In genomic region chr7:19564455-19564854, GRCm38 (mm10) we compare ENCODE assay signal across 12 mouse cellular contexts. TPM values are rescaled to one million over a fixed set of nuclear protein-coding genes. Genes with fewer than 3 reads are reported as not detected.
DNase-seq lines count a peak whose midpoint lies in the region; ATAC-seq and TF ChIP-seq lines count a peak whose summit lies in the region.
"Had no signal": no experiment of that assay in that cellular context is flagged by ENCODE, and none has a peak within 500 bp of the region (broad histone marks: within the 10 kb centered on the region; RNA-seq: fewer than 3 reads in every experiment).

No protein-coding gene starts in this region.

- no peak for TF ChIP-seq POLR2A in testis, adult 2 months (IDR thresholded peaks at IDR 0.05; ENCODE audit: control insufficient read depth, low read depth, low read length)
- no peak for TF ChIP-seq POLR2A in bone marrow macrophage, adult 2 months (IDR thresholded peaks at IDR 0.05; ENCODE audit: borderline replicate concordance, low read depth, low read length)

- H3K27ac ChIP-seq in heart, postnatal 0 days (ENCODE audit: low read depth): no peak overlapping the region
- no peak overlapping the region for H3K27ac ChIP-seq in testis, adult 2 months (ENCODE audit: control insufficient read depth, insufficient read depth, low read depth, low read length)
- H3K27ac ChIP-seq in bone marrow macrophage, adult 2 months (ENCODE audit: insufficient read depth, low read depth, low read length): no peak overlapping the region
- H3K27ac ChIP-seq: limb, embryonic 15.5 days had no signal

- 89% methylated on average over 4 of the region's 4 CpGs for WGBS in heart, postnatal 0 days

- H3K27me3 ChIP-seq in heart, postnatal 0 days (ENCODE audit: control insufficient read depth, insufficient read depth, low read length): no peaks in the 10 kb centered on the region
- H3K27me3 ChIP-seq in testis, adult 2 months (ENCODE audit: control insufficient read depth, insufficient read depth, low read length): no peaks in the 10 kb centered on the region
- no peaks in the 10 kb centered on the region for H3K27me3 ChIP-seq in splenic B cell, adult 2 months (ENCODE audit: control insufficient read depth, insufficient read depth, low read length, poor library complexity, severe bottlenecking)
- H3K27me3 ChIP-seq: hindbrain, embryonic 12.5 days; limb, embryonic 15.5 days had no signal

- 0 out of 2 replicates have a peak, but pooled peaks have one; percentile 11 for TF ChIP-seq CTCF in heart, postnatal 0 days (IDR thresholded peaks at IDR 0.05; ENCODE audit: low read depth)
- peak; percentile 14; the same call in 1 of the 2 replicates for TF ChIP-seq CTCF in testis, adult 2 months (IDR thresholded peaks at IDR 0.05; ENCODE audit: control insufficient read depth, insufficient read depth, insufficient replicate concordance, low read depth, low read length)
- TF ChIP-seq CTCF in bone marrow macrophage, adult 2 months (IDR thresholded peaks at IDR 0.05; ENCODE audit: low read depth, low read length): 0 out of 2 replicates have a peak, but pooled peaks have one; percentile 8

- intact Hi-C loops in heart, postnatal 36 days (cut with DNase I): loop anchor here (5.0 kb wide), 1 partner anchor 107 kb away; the partner anchor contains the start of gene Mark4

- no peaks in the 10 kb centered on the region for H3K9me3 ChIP-seq in heart, postnatal 0 days (replicated peaks; ENCODE audit: control insufficient read depth, low read length)
- H3K9me3 ChIP-seq: hindbrain, embryonic 12.5 days had no signal

- no peak for DNase-seq in heart, postnatal 0 days (ENCODE audit: low spot score)
- no peak for DNase-seq in heart, postnatal 36 days
- no peak for DNase-seq in testis, postnatal 10 days (ENCODE audit: low spot score)
- peak; percentile 52 for DNase-seq in splenic B cell, adult 2 months (ENCODE audit: low read depth, low spot score)
- no peak for DNase-seq in adrenal gland, adult 18-20 months (ENCODE audit: low spot score in 2 of 2)
- DNase-seq in MN1 (ENCODE audit: low spot score): no peak
- DNase-seq: cerebellum, adult 8-10 months; gastrocnemius, postnatal 36 days had no signal

- H3K4me2 ChIP-seq in heart, postnatal 0 days (ENCODE audit: low read depth, low read length): no peak overlapping the region
- H3K4me2 ChIP-seq: limb, embryonic 15.5 days had no signal

- no peak for ATAC-seq in heart, postnatal 0 days (ENCODE audit: insufficient read depth, low read depth)

- TF ChIP-seq EP300 in heart, postnatal 0 days (IDR thresholded peaks at IDR 0.05; ENCODE audit: low read depth): no peak

- peaks cover 28% of the 10 kb centered on the region for H3K36me3 ChIP-seq in heart, postnatal 0 days (replicated peaks; ENCODE audit: control insufficient read depth, insufficient read depth, low read length)
- no peaks in the 10 kb centered on the region for H3K36me3 ChIP-seq in testis, adult 2 months (ENCODE audit: control insufficient read depth, insufficient read depth, low read length)
- peaks cover 8% of the 10 kb centered on the region for H3K36me3 ChIP-seq in splenic B cell, adult 2 months (ENCODE audit: control insufficient read depth, insufficient read depth, low read length, poor library complexity, severe bottlenecking)

- H3K4me3 ChIP-seq in heart, postnatal 0 days (ENCODE audit: low read depth, low read length): no peak overlapping the region
- H3K4me3 ChIP-seq in testis, adult 2 months (ENCODE audit: control insufficient read depth, low read depth, low read length): no peak overlapping the region
- H3K4me3 ChIP-seq in bone marrow macrophage, adult 2 months (ENCODE audit: insufficient read depth, low read length): no peak overlapping the region
- H3K4me3 ChIP-seq: hindbrain, embryonic 12.5 days; limb, embryonic 15.5 days had no signal

- H3K4me1 ChIP-seq in heart, postnatal 0 days (ENCODE audit: control insufficient read depth, insufficient read depth): peaks cover 15% of the 10 kb centered on the region; the same call in 1 of the 2 replicates
- peaks cover 15% of the 10 kb centered on the region for H3K4me1 ChIP-seq in testis, adult 2 months (ENCODE audit: control insufficient read depth, insufficient read depth, low read length)
- peaks cover 7% of the 10 kb centered on the region for H3K4me1 ChIP-seq in bone marrow macrophage, adult 2 months (ENCODE audit: control insufficient read depth, insufficient read depth, low read length)

- H3K9ac ChIP-seq in heart, postnatal 0 days (replicated peaks; ENCODE audit: low read depth, low read length): no peak overlapping the region
- H3K9ac ChIP-seq: hindbrain, embryonic 12.5 days; limb, embryonic 15.5 days had no signal

RNA-seq across cellular contexts. Expression of gene Ppp1r37, which starts 1.6 kb away (rescaled TPM):
- total RNA-seq in heart, postnatal 0 days (2014; rRNA removed; ENCODE audit: low replicate concordance): 40.6 and 53.3 TPM in 2 replicates
- polyA plus RNA-seq in heart, postnatal 0 days (2015; fragmentation: Nextera tagmentation; extraction: Ambion mirVana): 11.4 and 12.6 TPM in 2 replicates
- total RNA-seq in heart, postnatal 36 days (2021): 10 to 100 TPM; 56.0 to 59.3 TPM
- polyA plus RNA-seq in testis, adult 2 months (2012; rRNA removed): 37.3 and 48.4 TPM in 2 replicates
- polyA plus RNA-seq in bone marrow macrophage, adult 2 months (2012; ENCODE audit: insufficient read depth, insufficient read length, missing spikeins): 19.3 and 25.7 TPM in 2 replicates
- 10 to 100 TPM; 72.8 to 73.6 TPM for total RNA-seq in adrenal gland, adult 18-20 months (2021)

RNA-seq across cellular contexts. Expression of gene Zfp296, which starts 12.6 kb away (rescaled TPM):
- total RNA-seq in heart, postnatal 0 days (2014; rRNA removed; ENCODE audit: low replicate concordance): 0.12 and 3.6 TPM in 2 replicates
- polyA plus RNA-seq in heart, postnatal 0 days (2015; fragmentation: Nextera tagmentation; extraction: Ambion mirVana): 0.12 and 0.15 TPM in 2 replicates
- under 1 TPM in 1 of 2 experiments, not detected in 1; 0.50 TPM for total RNA-seq in heart, postnatal 36 days (2021)
- polyA plus RNA-seq in testis, adult 2 months (2012; rRNA removed): 7.0 and 10.5 TPM in 2 replicates
- polyA plus RNA-seq in bone marrow macrophage, adult 2 months (2012; ENCODE audit: insufficient read depth, insufficient read length, missing spikeins): 0.60 TPM in 1 of 2 replicates, not detected in the other
- total RNA-seq in adrenal gland, adult 18-20 months (2021): 1 to 10 TPM in 1 of 2 experiments, under 1 TPM in 1; 0.46 to 1.2 TPM

RNA-seq across cellular contexts. Expression of gene Gemin7, which starts 12.9 kb away (rescaled TPM):
- total RNA-seq in heart, postnatal 0 days (2014; rRNA removed; ENCODE audit: low replicate concordance): 63.2 and 67.3 TPM in 2 replicates
- 114 and 115 TPM in 2 replicates for polyA plus RNA-seq in heart, postnatal 0 days (2015; fragmentation: Nextera tagmentation; extraction: Ambion mirVana)
- total RNA-seq in heart, postnatal 36 days (2021): 10 to 100 TPM; 44.1 to 47.8 TPM
- polyA plus RNA-seq in testis, adult 2 months (2012; rRNA removed): 64.1 and 68.2 TPM in 2 replicates
- 51.6 and 52.0 TPM in 2 replicates for polyA plus RNA-seq in bone marrow macrophage, adult 2 months (2012; ENCODE audit: insufficient read depth, insufficient read length, missing spikeins)
- 10 to 100 TPM; 66.7 to 85.1 TPM for total RNA-seq in adrenal gland, adult 18-20 months (2021)

RNA-seq across cellular contexts. Expression of gene Clasrp, which starts 39.8 kb away (rescaled TPM):
- 18.9 and 75.2 TPM in 2 replicates for total RNA-seq in heart, postnatal 0 days (2014; rRNA removed; ENCODE audit: low replicate concordance)
- 13.4 and 17.5 TPM in 2 replicates for polyA plus RNA-seq in heart, postnatal 0 days (2015; fragmentation: Nextera tagmentation; extraction: Ambion mirVana)
- 10 to 100 TPM; 16.0 to 16.8 TPM for total RNA-seq in heart, postnatal 36 days (2021)
- polyA plus RNA-seq in testis, adult 2 months (2012; rRNA removed): 93.7 and 99.3 TPM in 2 replicates
- polyA plus RNA-seq in bone marrow macrophage, adult 2 months (2012; ENCODE audit: insufficient read depth, insufficient read length, missing spikeins): 41.1 and 53.9 TPM in 2 replicates
- total RNA-seq in adrenal gland, adult 18-20 months (2021): 10 to 100 TPM; 36.5 to 36.9 TPM

RNA-seq across cellular contexts. Expression of gene Nkpd1, which starts 46.8 kb away (rescaled TPM):
- not detected in 2 replicates for total RNA-seq in heart, postnatal 0 days (2014; rRNA removed; ENCODE audit: low replicate concordance)
- not detected in 2 replicates for polyA plus RNA-seq in heart, postnatal 0 days (2015; fragmentation: Nextera tagmentation; extraction: Ambion mirVana)
- total RNA-seq in heart, postnatal 36 days (2021): not detected
- polyA plus RNA-seq in testis, adult 2 months (2012; rRNA removed): 5.6 and 6.9 TPM in 2 replicates
- not detected in 2 replicates for polyA plus RNA-seq in bone marrow macrophage, adult 2 months (2012; ENCODE audit: insufficient read depth, insufficient read length, missing spikeins)
- under 1 TPM in 1 of 2 experiments, not detected in 1; 0.17 TPM for total RNA-seq in adrenal gland, adult 18-20 months (2021)
- total RNA-seq: gastrocnemius, postnatal 36 days had no signal
